Mouse (Mus musculus) midbrain, embryonic 12.5 days (tissue): Measurements from ENCODE around the gene Ptp4a2. TPM values are rescaled to one million over a fixed set of nuclear protein-coding genes. Genes with fewer than 3 reads are reported as not detected.
A peak's percentile ranks its signal among the peaks of the same experiment; 100 is the strongest.

Experiments used
- ATAC-seq: fragments of 200-750 bp; cut with Nextera tagmentation; 2 replicates; pipeline ENCODE4 v1.8.0; 2017; ENCODE audit warnings: low read depth, moderate TSS enrichment, moderate library complexity; ENCODE audit not compliant: low FRiP score
- H3K27ac ChIP-seq: fragments of 300-500 bp; sonication (generic); replicated peaks from 2 replicates; pipeline ENCODE4 v1.5.1; 2016; ENCODE audit warnings: mild to moderate bottlenecking
- H3K27me3 ChIP-seq: fragments of 300-500 bp; sonication (generic); 2 replicates; pipeline ENCODE4 v1.6.1; 2016; ENCODE audit warnings: mild to moderate bottlenecking
- H3K36me3 ChIP-seq: fragments of 300-500 bp; sonication (generic); 2 replicates; pipeline ENCODE4 v1.6.1; 2016
- H3K4me1 ChIP-seq: fragments of 300-500 bp; sonication (generic); 2 replicates; pipeline ENCODE4 v1.6.1; 2016
- H3K4me2 ChIP-seq: fragments of 300-500 bp; sonication (generic); replicated peaks from 2 replicates; pipeline ENCODE4 v1.6.1; 2016; ENCODE audit warnings: mild to moderate bottlenecking, moderate library complexity
- H3K4me3 ChIP-seq: fragments of 300-500 bp; sonication (generic); 2 replicates; pipeline ENCODE4 v1.5.1; 2016; ENCODE audit warnings: mild to moderate bottlenecking
- H3K9ac ChIP-seq: fragments of 300-500 bp; sonication (generic); replicated peaks from 2 replicates; pipeline ENCODE4 v1.6.1; 2016; ENCODE audit warnings: mild to moderate bottlenecking, moderate library complexity
- H3K9me3 ChIP-seq: fragments of 300-500 bp; sonication (generic); 2 replicates; pipeline ENCODE4 v1.6.1; 2016; ENCODE audit warnings: mild to moderate bottlenecking
- WGBS: fragments of 180-500 bp; shearing (Covaris S2); methylation state at CpG from one replicate; pipeline ENCODE4 v1.1.7; 2016; 5-methylcytosine and 5-hydroxymethylcytosine counted together
- polyA plus RNA-seq: library from polyadenylated mRNA; unstranded; fragments of >200 nt; fragmentation: Nextera tagmentation; extraction: Ambion mirVana; gene quantifications from 2 replicates; pipeline ENCODE4 v1.2.1, GENCODE M21; 2016

The Ptp4a2 gene
- polyA plus RNA-seq, 1 experiment from 2014 or later = 345 TPM

- Histone ChIP-seq H3K9ac (no peak overlapping the region), H3K4me1 (no peaks in the 10 kb centered on the region), H3K27me3 (peaks cover 3% of the 10 kb centered on the region; the same call in 1 of the 2 replicates), H3K4me3 (no peak overlapping the region), H3K36me3 (no peaks in the 10 kb centered on the region), H3K4me2 (no peak overlapping the region), H3K9me3 (no peaks in the 10 kb centered on the region), H3K27ac (no peak overlapping the region)
- no peak for ATAC-seq
- WGBS = 92% methylated on average over 3 of the region's 3 CpGs
These were observed 6.0 kb upstream of the Ptp4a2 start for GRCm38 (mm10) chr4:129805059-129805458.

- ATAC-seq = no peak
- Histone ChIP-seq H3K4me2 (no peak overlapping the region), H3K9ac (no peak overlapping the region), H3K4me1 (peaks cover 6% of the 10 kb centered on the region), H3K4me3 (no peak overlapping the region), H3K27ac (no peak overlapping the region), H3K36me3 (no peaks in the 10 kb centered on the region), H3K9me3 (no peaks in the 10 kb centered on the region), H3K27me3 (peaks cover 19% of the 10 kb centered on the region)
- WGBS = 89% methylated on average over 14 of the region's 14 CpGs
These were observed 818 bp downstream of the Ptp4a2 start for GRCm38 (mm10) chr4:129811605-129812468.

GRCm38 (mm10) chr4:129817591-129817990 lies 6.6 kb downstream of the Ptp4a2 start:
- ATAC-seq = no peak
- Histone ChIP-seq H3K27ac (no peak overlapping the region), H3K9me3 (no peaks in the 10 kb centered on the region), H3K9ac (no peak overlapping the region), H3K4me2 (no peak overlapping the region), H3K4me1 (peaks cover 16% of the 10 kb centered on the region), H3K36me3 (no peaks in the 10 kb centered on the region), H3K4me3 (no peak overlapping the region), H3K27me3 (peaks cover 9% of the 10 kb centered on the region; the same call in 1 of the 2 replicates)
- 74% methylated on average over 6 of the region's 6 CpGs for WGBS

GRCm38 (mm10) chr4:129818506-129819195 lies 7.6 kb downstream of the Ptp4a2 start:
- no peaks in the 10 kb centered on the region for H3K36me3 ChIP-seq
- H3K27me3 ChIP-seq = peaks cover 9% of the 10 kb centered on the region; the same call in 1 of the 2 replicates
- H3K9ac ChIP-seq = no peak overlapping the region
- no peaks in the 10 kb centered on the region for H3K9me3 ChIP-seq
- peaks cover 24% of the 10 kb centered on the region for H3K4me1 ChIP-seq
- 79% methylated on average over 10 of the region's 10 CpGs for WGBS
- no peak overlapping the region for H3K4me3 ChIP-seq
- no peak overlapping the region for H3K4me2 ChIP-seq
- no peak overlapping the region for H3K27ac ChIP-seq
- no peak for ATAC-seq

- peaks cover 27% of the 10 kb centered on the region for H3K4me1 ChIP-seq
- no peaks in the 10 kb centered on the region for H3K9me3 ChIP-seq
- peaks cover 9% of the 10 kb centered on the region; the same call in 1 of the 2 replicates for H3K27me3 ChIP-seq
- peak; percentile 96 for ATAC-seq
- under 1% methylated on average over 59 of the region's 83 CpGs for WGBS
- peak overlapping the region; percentile 74 for H3K4me2 ChIP-seq
- peak overlapping the region; percentile 95 for H3K27ac ChIP-seq
- H3K36me3 ChIP-seq = no peaks in the 10 kb centered on the region
- H3K4me3 ChIP-seq = peak overlapping the region; percentile 93
- peak overlapping the region; percentile 97 for H3K9ac ChIP-seq
These were observed 8.8 kb downstream of the Ptp4a2 start for GRCm38 (mm10) chr4:129819712-129820336.

GRCm38 (mm10) chr4:129820417-129821086 lies 9.5 kb downstream of the Ptp4a2 start:
- Histone ChIP-seq H3K4me1 (peaks cover 27% of the 10 kb centered on the region), H3K4me3 (peak overlapping the region; percentile 93), H3K27ac (peak overlapping the region; percentile 95), H3K9me3 (no peaks in the 10 kb centered on the region), H3K4me2 (peak overlapping the region; percentile 74), H3K9ac (peak overlapping the region; percentile 97), H3K27me3 (peaks cover 9% of the 10 kb centered on the region; the same call in 1 of the 2 replicates), H3K36me3 (no peaks in the 10 kb centered on the region)
- WGBS = under 1% methylated on average over 48 of the region's 79 CpGs
- ATAC-seq = peak; percentile 88

- Histone ChIP-seq H3K36me3 (no peaks in the 10 kb centered on the region), H3K9me3 (no peaks in the 10 kb centered on the region), H3K4me2 (peak overlapping the region; percentile 74), H3K4me3 (peak overlapping the region; percentile 93), H3K9ac (peak overlapping the region; percentile 97), H3K27me3 (peaks cover 9% of the 10 kb centered on the region; the same call in 1 of the 2 replicates), H3K4me1 (peaks cover 27% of the 10 kb centered on the region), H3K27ac (peak overlapping the region; percentile 95)
- ATAC-seq = no peak
- 1% methylated on average over 16 of the region's 16 CpGs for WGBS
These were observed 10.1 kb downstream of the Ptp4a2 start for GRCm38 (mm10) chr4:129821087-129821616.

- peaks cover 9% of the 10 kb centered on the region; the same call in 1 of the 2 replicates for H3K27me3 ChIP-seq
- peak overlapping the region; percentile 97 for H3K9ac ChIP-seq
- H3K36me3 ChIP-seq = no peaks in the 10 kb centered on the region
- ATAC-seq = no peak
- H3K4me1 ChIP-seq = peaks cover 30% of the 10 kb centered on the region
- H3K9me3 ChIP-seq = no peaks in the 10 kb centered on the region
- H3K4me2 ChIP-seq = peak overlapping the region; percentile 74
- peak overlapping the region; percentile 93; the same call in 1 of the 2 replicates for H3K4me3 ChIP-seq
- 65% methylated on average over 3 of the region's 3 CpGs for WGBS
- no peak overlapping the region for H3K27ac ChIP-seq
These were observed 11.3 kb downstream of the Ptp4a2 start for GRCm38 (mm10) chr4:129822324-129822723.

- Histone ChIP-seq H3K4me2 (no peak overlapping the region), H3K27ac (no peak overlapping the region), H3K4me1 (peaks cover 30% of the 10 kb centered on the region), H3K9me3 (no peaks in the 10 kb centered on the region), H3K36me3 (no peaks in the 10 kb centered on the region), H3K27me3 (peaks cover 6% of the 10 kb centered on the region; the same call in 1 of the 2 replicates), H3K4me3 (no peak overlapping the region), H3K9ac (no peak overlapping the region)
- 95% methylated on average over 4 of the region's 4 CpGs for WGBS
- no peak for ATAC-seq
These were observed 12.3 kb downstream of the Ptp4a2 start for GRCm38 (mm10) chr4:129823216-129823810.

- peaks cover 14% of the 10 kb centered on the region for H3K4me1 ChIP-seq
- H3K27ac ChIP-seq = no peak overlapping the region
These were observed 16.6 kb downstream of the Ptp4a2 start for GRCm38 (mm10) chr4:129827611-129828010.

GRCm38 (mm10) chr4:129828081-129828480 lies 17.1 kb downstream of the Ptp4a2 start:
- Histone ChIP-seq H3K9ac (no peak overlapping the region), H3K27me3 (no peaks in the 10 kb centered on the region), H3K4me1 (peaks cover 10% of the 10 kb centered on the region; the same call in 1 of the 2 replicates), H3K9me3 (no peaks in the 10 kb centered on the region), H3K4me2 (no peak overlapping the region), H3K4me3 (no peak overlapping the region), H3K27ac (no peak overlapping the region), H3K36me3 (no peaks in the 10 kb centered on the region)
- 88% methylated on average over 3 of the region's 3 CpGs for WGBS
- no peak for ATAC-seq

More at GRCm38 (mm10) chr4:129827611-129828010, 16.6 kb downstream of the Ptp4a2 start:
- Histone ChIP-seq H3K9ac (no peak overlapping the region), H3K27me3 (no peaks in the 10 kb centered on the region), H3K4me3 (no peak overlapping the region), H3K9me3 (no peaks in the 10 kb centered on the region), H3K4me2 (no peak overlapping the region), H3K36me3 (no peaks in the 10 kb centered on the region)
- ATAC-seq = no peak
- WGBS = 95% methylated on average over 3 of the region's 3 CpGs
